Mouse (Mus musculus) spleen, embryonic (tissue): ENCODE results near the gene Rps27a.

ENCODE experiments used
- CTCF ChIA-PET: fragments of 350-600 bp; sonication (Branson Sonifier 250); formaldehyde crosslinking; loops from one replicate; lab custom pipeline; 2022; lab: Charles Lee

Gene Rps27a

GRCm38 (mm10) chr11:29514325-29514681 lies 33.6 kb downstream of the Rps27a start:
- CTCF ChIA-PET = interaction anchor here (1.0 to 1.1 kb wide), 2 partner anchors 12 to 31 kb away, joined by 4 to 9 read pairs; partner anchors contain the start of gene Mtif2

- CTCF ChIA-PET = no interaction called here
Measured at GRCm38 (mm10) chr11:29512818-29513535, 34.9 kb downstream of the Rps27a start.

GRCm38 (mm10) chr11:29509421-29509820 lies 38.5 kb downstream of the Rps27a start:
- CTCF ChIA-PET = interaction anchor here (0.6 kb wide), 1 partner anchor 38 kb away, joined by 3 read pairs; no protein-coding TSS in a partner anchor

- CTCF ChIA-PET = no interaction called here
Measured at GRCm38 (mm10) chr11:29504899-29505625, 42.8 kb downstream of the Rps27a start.

GRCm38 (mm10) chr11:29503948-29504893 lies 43.7 kb downstream of the Rps27a start:
- CTCF ChIA-PET = no interaction called here

- CTCF ChIA-PET = no interaction called here
Measured at GRCm38 (mm10) chr11:29496962-29497361, 50.9 kb downstream of the Rps27a start.
